Mouse (Mus musculus): ENCODE results near the gene Wnt3a.

DNA sequence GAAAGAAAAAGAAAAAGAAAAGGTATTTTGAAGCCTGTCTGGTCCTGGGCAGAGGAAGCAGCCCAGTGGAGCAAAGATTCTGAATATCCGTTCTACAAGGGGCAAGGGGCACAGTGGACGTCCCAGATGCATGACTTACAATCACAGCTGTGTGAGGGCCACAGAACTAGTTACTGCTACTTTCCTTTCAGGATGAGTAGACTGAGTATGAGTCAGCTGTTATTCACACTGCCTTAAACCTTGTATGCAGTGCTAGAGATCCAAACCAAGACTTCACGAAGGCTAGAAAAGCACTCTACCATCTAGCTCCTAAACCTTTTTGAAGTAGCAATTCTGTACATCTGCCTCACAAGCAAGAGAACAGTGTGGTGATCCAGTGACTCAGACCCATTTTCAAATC is 64.3 kb downstream of the Wnt3a start:
- TF ChIP-seq POLR2A (IDR thresholded peaks at IDR 0.05; ENCODE audit: borderline replicate concordance, extremely low read depth, low read depth, low read length) (no peak), CTCF (IDR thresholded peaks at IDR 0.05; ENCODE audit: insufficient read depth, low read length) (no peak)
